Mouse (Mus musculus) myocyte (in vitro differentiated cells): ENCODE measurements around the gene Ugt1a2. TPM values are rescaled to one million over a fixed set of nuclear protein-coding genes. Genes with fewer than 3 reads are reported as not detected.

ENCODE experiments used
- H3K27me3 ChIP-seq: one replicate; pipeline ENCODE4 v1.6.1; 2011; ENCODE audit not compliant: control insufficient read depth, insufficient read depth, insufficient read length
- H3K36me3 ChIP-seq: one replicate; pipeline ENCODE4 v1.6.1; 2011; ENCODE audit not compliant: control insufficient read depth, insufficient read depth
- H3K4me2 ChIP-seq: one replicate; pipeline ENCODE4 v1.6.1; 2011; ENCODE audit warnings: low read depth, control low read depth
- H3K4me3 ChIP-seq: one replicate; pipeline ENCODE4 v1.5.1; 2011; ENCODE audit warnings: mild to moderate bottlenecking, control low read depth, moderate library complexity
- H3K79me2 ChIP-seq: one replicate; pipeline ENCODE4 v1.6.1; 2011; ENCODE audit not compliant: control insufficient read depth, insufficient read depth
- H3ac ChIP-seq: one replicate; pipeline ENCODE4 v1.6.1; 2011; ENCODE audit not compliant: control insufficient read depth, insufficient read length
- CEBPB ChIP-seq: IDR thresholded peaks from 2 replicates; pipeline ENCODE4 v1.6.1; 2011; ENCODE audit warnings: mild to moderate bottlenecking, moderate library complexity; ENCODE audit not compliant: poor library complexity, insufficient read depth, severe bottlenecking
- E2F4 ChIP-seq: IDR thresholded peaks from one replicate; pipeline ENCODE4 v1.6.1; 2011; ENCODE audit warnings: mild to moderate bottlenecking, control low read depth, moderate library complexity; ENCODE audit not compliant: insufficient read depth
- MAX ChIP-seq: IDR thresholded peaks from one replicate; pipeline ENCODE4 v1.6.1; 2011; ENCODE audit warnings: low read depth, mild to moderate bottlenecking, control low read depth
- MYOD1 ChIP-seq, 3 experiments: IDR thresholded peaks; one replicate each; pipeline ENCODE4 v1.6.1; 2011; ENCODE audit warnings: control low read depth in 2 of 3, low read depth in 2 of 3, mild to moderate bottlenecking in 2 of 3, moderate library complexity in 1 of 3; ENCODE audit not compliant: insufficient read length in 2 of 3, control insufficient read depth in 1 of 3
- MYOG ChIP-seq, 3 experiments: IDR thresholded peaks; one replicate each; pipeline ENCODE4 v1.6.1; 2011; ENCODE audit warnings: control low read depth in 2 of 3, low read depth in 2 of 3, mild to moderate bottlenecking in 2 of 3; ENCODE audit not compliant: insufficient read length in 2 of 3, control insufficient read depth in 1 of 3, insufficient read depth in 1 of 3
- POLR2A ChIP-seq: IDR thresholded peaks from one replicate; pipeline ENCODE4 v1.6.1; 2011; ENCODE audit warnings: low read depth, mild to moderate bottlenecking, control low read depth, moderate library complexity; ENCODE audit not compliant: insufficient read length
- POLR2AphosphoS2 ChIP-seq: IDR thresholded peaks from one replicate; pipeline ENCODE4 v1.6.1; 2011; ENCODE audit warnings: low read depth, control low read depth; ENCODE audit not compliant: insufficient read length
- REST ChIP-seq: IDR thresholded peaks from one replicate; pipeline ENCODE4 v1.6.1; 2011; ENCODE audit warnings: mild to moderate bottlenecking, control low read depth, moderate library complexity; ENCODE audit not compliant: insufficient read depth, insufficient read length
- SRF ChIP-seq: IDR thresholded peaks from one replicate; pipeline ENCODE4 v1.6.1; 2011; ENCODE audit warnings: low read depth; ENCODE audit not compliant: control insufficient read depth, insufficient read length
- TCF12 ChIP-seq: IDR thresholded peaks from one replicate; pipeline ENCODE4 v1.6.1; 2011; ENCODE audit warnings: mild to moderate bottlenecking, control low read depth; ENCODE audit not compliant: poor library complexity, insufficient read depth, severe bottlenecking
- TCF3 ChIP-seq: IDR thresholded peaks from one replicate; pipeline ENCODE4 v1.6.1; 2011; ENCODE audit warnings: low read depth, control low read depth; ENCODE audit not compliant: insufficient read length
- USF1 ChIP-seq: IDR thresholded peaks from one replicate; pipeline ENCODE4 v1.6.1; 2011; ENCODE audit warnings: low read depth, mild to moderate bottlenecking, control low read depth, moderate library complexity
- polyA plus RNA-seq: library from polyadenylated mRNA; unstranded; fragments of >200 nt; fragmentation: generic; extraction: Trizol; gene quantifications from one replicate; pipeline ENCODE4 v1.2.1, GENCODE M21; 2012; ENCODE audit warnings: missing spikeins

The Ugt1a2 gene
- polyA plus RNA-seq, 1 experiment = 0.05 TPM

DNA sequence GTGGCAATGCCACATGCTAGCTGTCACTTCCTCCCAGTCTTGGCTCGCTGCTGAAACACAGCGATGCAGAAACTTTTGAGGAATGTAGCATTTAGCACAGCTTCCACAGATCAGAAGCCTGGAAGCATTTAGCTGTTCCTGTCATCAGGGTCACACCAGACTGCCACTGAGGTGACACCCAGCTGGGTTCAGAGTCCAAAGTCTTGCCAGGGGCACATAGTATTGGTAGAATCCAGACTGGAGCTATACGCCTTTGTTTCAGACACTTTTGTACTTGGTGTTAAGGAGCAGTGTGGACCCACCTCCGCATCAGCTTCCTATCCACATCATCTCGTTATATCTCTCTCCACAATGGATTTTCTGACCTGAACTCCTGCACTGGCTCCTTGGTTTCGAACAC lies 53.1 kb downstream of the Ugt1a2 start:
- peaks cover 8% of the 10 kb centered on the region for H3K27me3 ChIP-seq
- H3K4me3 ChIP-seq = no peak overlapping the region
- TF ChIP-seq TCF12 (no peak), TCF3 (no peak), E2F4 (no peak), POLR2A (no peak), POLR2AphosphoS2 (no peak), USF1 (no peak), REST (no peak), MYOD1 (IDR thresholded peaks at IDR 0.05; ENCODE audit: control insufficient read depth in 1 of 3, insufficient read length in 2 of 3, low read depth in 2 of 3) (no peak)
- H3ac ChIP-seq = no peak overlapping the region
- no peaks in the 10 kb centered on the region for H3K36me3 ChIP-seq
- no peaks in the 10 kb centered on the region for H3K79me2 ChIP-seq
- H3K4me2 ChIP-seq = no peak overlapping the region

DNA sequence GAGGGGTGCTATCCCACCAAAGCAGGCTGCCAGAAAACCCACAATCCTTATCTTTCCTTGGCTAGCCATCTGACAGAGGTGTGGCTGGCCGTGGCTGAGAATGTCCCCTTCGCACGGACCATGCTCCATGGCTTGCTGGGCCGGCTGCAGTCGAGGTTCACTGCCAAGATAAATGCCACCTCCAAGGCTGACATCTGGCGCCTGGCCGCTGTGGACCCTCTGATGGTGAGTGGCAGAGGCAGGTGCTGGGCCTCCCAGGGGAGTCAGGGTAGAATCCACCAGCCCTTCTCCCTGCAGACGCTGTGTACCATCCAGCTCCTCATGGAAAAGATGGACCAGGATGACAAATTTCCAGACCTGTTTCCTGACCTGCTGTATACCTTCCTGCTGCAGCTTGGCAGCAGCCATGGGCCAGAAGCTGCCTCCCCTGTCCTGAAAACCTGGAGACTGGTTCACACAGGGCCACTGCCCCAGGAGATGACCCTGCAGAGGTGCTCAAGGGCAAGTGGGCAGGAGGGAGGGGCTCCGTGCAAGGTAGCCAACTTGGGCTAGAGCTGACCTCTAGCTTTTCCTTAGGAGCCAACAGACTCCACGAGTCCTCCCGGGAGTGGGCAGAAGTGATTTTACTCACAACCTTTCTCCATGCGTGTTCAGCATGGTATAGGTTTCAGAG lies 54.5 kb downstream of the Ugt1a2 start:
- Histone ChIP-seq H3K27me3 (peaks cover 5% of the 10 kb centered on the region), H3K36me3 (no peaks in the 10 kb centered on the region), H3K4me3 (no peak overlapping the region), H3ac (no peak overlapping the region), H3K4me2 (peak overlapping the region; percentile 0), H3K79me2 (no peaks in the 10 kb centered on the region)
- TF ChIP-seq TCF12 (peak; percentile 63), REST (no peak)

DNA sequence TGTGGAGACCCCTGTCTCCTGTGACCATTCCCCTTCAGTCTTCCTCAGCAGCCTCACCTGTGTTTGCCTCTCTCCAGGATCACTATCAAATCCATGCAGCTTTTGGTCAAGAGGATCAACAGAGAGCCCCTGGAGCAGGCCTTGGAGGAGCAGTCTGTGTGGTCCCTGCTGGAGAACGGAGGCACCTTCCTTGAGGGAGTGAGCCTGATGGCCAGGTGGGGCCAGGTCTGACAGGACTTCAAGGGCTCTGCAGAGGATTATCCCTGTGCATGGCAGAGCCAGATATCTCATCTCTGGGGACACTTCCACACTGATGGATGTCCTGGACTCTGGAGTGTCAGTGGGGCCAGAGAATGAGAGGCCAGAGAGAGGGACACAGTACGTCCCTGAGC lies 55.1 kb downstream of the Ugt1a2 start:
- no peak overlapping the region for H3K4me3 ChIP-seq
- H3K4me2 ChIP-seq = no peak overlapping the region
- H3K27me3 ChIP-seq = peaks cover 4% of the 10 kb centered on the region
- TF ChIP-seq REST (no peak), USF1 (no peak), MAX (no peak), POLR2AphosphoS2 (no peak), E2F4 (no peak), TCF3 (no peak), MYOG (IDR thresholded peaks at IDR 0.05; ENCODE audit: control insufficient read depth in 1 of 3, insufficient read depth in 1 of 3, insufficient read length in 2 of 3, low read depth in 2 of 3) (no peak), SRF (no peak), POLR2A (no peak), CEBPB (no peak), MYOD1 (IDR thresholded peaks at IDR 0.05; ENCODE audit: control insufficient read depth in 1 of 3, insufficient read length in 2 of 3, low read depth in 2 of 3) (no peak), TCF12 (no peak)
- no peak overlapping the region for H3ac ChIP-seq
- no peaks in the 10 kb centered on the region for H3K79me2 ChIP-seq
- H3K36me3 ChIP-seq = no peaks in the 10 kb centered on the region

DNA sequence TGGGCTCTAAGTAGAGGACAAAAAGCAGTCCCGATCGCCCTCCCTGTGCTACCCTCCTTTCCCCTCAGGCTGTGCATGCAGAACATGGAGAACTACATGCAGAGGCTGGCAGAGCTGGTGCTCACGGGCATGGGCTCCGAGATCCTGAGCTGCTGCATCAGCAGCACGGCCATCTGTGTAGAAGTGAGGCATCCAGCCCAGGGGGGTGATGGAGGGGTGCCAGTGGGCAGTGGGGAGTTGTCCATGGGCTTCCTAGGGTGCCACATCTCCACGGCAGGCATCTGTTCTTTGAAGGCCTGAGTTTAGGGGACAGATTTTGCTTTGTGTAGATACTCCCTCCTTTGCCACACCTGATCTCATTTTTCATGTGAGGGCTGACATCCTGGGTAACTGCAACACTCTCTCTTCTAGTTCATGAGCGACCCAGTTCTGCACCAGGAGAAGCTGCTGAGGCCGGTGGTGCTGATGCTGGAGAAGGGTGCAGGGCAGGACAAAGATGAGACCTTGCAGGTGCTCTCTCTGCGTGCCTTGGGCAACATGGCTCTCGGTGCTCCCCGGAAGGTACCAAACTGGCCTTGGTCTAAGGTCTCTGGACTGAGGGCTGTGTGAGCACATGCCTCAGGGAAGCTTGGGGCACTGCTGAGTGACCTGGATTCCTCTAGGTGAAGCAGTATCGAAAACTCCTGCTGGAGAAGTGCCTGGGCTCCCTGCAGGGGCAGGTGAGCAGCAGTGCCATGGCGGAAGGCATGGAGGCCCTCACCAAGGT lies 55.8 kb downstream of the Ugt1a2 start:
- peaks cover 2% of the 10 kb centered on the region for H3K27me3 ChIP-seq
- TF ChIP-seq CEBPB (no peak), TCF3 (no peak), POLR2AphosphoS2 (no peak), MYOG (IDR thresholded peaks at IDR 0.05; ENCODE audit: control insufficient read depth in 1 of 3, insufficient read depth in 1 of 3, insufficient read length in 2 of 3, low read depth in 2 of 3) (no peak), MYOD1 (IDR thresholded peaks at IDR 0.05; ENCODE audit: control insufficient read depth in 1 of 3, insufficient read length in 2 of 3, low read depth in 2 of 3) (no peak), E2F4 (no peak), SRF (no peak), MAX (no peak)
- no peak overlapping the region for H3K4me3 ChIP-seq
- H3K79me2 ChIP-seq = no peaks in the 10 kb centered on the region
- H3ac ChIP-seq = no peak overlapping the region
- no peak overlapping the region for H3K4me2 ChIP-seq
- H3K36me3 ChIP-seq = no peaks in the 10 kb centered on the region
